Mouse (Mus musculus) cerebellum, adult 11-12 months (tissue): ENCODE results near the gene Pitpnc1.
A peak's percentile ranks its signal among the peaks of the same experiment; 100 is the strongest.
"Not testable (repeated sequence)": the region's sequence is repeated elsewhere in the genome, so short reads cannot be mapped to it uniquely, and the experiment has no call there.

Experiments used
- DNase-seq: peaks from one replicate; pipeline ENCODE4 v3.0.0; 2022

Pitpnc1 gene

GRCm38 (mm10) chr11:107470521-107471041, at the start of gene Pitpnc1:
Gene Pitpnc1, minus strand, starts transcription at chr11:107470699.
- peak; percentile 89 for DNase-seq

DNA sequence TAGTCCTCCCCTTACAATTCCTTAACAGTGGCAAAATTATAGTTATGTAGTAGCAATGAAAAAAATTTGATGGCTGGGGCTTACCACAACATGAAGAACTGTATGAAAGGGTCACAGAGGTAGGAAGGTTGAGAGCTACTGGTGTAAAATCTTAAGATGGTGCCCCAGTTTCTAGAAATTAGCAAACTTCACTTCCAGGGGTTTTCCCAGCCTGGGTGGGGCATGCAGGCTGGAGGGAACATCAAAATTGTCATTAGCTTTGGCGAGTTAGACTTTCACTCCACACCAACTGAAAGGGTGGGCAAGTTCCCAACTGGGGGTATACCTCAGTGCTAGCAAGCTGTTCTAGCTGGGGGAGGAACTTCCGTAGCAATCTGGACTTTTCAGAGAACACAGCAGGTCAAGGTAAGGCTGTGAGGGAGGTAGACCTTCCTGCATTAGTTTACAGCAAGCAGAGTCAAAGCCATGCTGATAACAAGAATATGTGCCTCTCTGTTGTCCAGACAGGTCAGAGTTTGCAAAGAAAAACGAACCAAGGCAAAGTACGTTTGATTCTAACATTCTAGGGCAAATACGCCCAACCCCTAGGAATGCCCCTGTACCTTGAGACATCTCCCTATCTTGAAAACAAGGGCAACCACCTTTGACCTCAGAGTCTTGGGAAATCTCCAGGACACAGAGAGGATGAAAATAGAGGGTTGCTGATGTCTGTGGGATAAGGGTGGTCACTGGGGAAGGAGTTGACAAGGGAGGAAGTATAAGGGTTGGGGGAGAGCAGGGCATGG, 48.3 kb upstream of the Pitpnc1 start:
- DNase-seq, result no peak

DNA sequence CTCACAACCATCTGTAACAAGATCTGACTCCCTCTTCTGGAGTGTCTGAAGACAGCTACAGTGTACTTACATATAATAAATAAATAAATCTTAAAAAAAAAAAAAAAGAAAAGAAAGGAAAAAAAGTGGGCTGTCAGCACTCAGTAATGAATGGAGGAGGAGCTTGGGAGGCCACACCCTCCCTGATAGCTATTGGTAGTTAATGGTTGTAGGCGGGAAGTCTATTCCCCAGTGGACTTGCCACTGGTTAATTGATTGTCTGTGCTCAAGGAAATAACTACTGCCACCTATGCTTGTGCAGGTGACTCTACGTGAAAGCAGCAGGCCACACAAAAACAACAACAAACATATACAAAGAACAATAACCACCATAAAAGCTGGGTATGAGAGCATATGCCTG, 45.9 kb upstream of the Pitpnc1 start:
- DNase-seq, result no peak

- DNase-seq, result no peak
Measured at GRCm38 (mm10) chr11:107513047-107513446, 42.5 kb upstream of the Pitpnc1 start.

DNA sequence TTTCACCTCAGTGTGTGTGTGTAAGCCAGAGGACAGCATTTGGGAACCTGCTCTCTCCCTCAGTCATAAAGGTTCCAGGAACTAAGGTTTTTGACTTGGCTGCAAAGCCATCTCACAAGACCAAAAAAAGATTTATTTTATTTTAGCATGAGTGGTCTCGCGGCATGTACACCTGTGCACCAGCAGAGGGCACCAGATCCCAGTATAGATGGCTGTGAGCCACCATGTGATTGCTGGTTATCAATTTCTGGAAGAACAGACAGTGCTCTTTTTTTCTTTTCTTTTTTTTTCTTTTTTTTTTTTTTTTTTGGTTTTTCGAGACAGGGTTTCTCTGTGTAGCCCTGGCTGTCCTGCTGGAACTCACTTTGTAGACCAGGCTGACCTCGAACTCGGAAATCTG, 41.5 kb upstream of the Pitpnc1 start:
- peak; percentile 22 for DNase-seq

DNA sequence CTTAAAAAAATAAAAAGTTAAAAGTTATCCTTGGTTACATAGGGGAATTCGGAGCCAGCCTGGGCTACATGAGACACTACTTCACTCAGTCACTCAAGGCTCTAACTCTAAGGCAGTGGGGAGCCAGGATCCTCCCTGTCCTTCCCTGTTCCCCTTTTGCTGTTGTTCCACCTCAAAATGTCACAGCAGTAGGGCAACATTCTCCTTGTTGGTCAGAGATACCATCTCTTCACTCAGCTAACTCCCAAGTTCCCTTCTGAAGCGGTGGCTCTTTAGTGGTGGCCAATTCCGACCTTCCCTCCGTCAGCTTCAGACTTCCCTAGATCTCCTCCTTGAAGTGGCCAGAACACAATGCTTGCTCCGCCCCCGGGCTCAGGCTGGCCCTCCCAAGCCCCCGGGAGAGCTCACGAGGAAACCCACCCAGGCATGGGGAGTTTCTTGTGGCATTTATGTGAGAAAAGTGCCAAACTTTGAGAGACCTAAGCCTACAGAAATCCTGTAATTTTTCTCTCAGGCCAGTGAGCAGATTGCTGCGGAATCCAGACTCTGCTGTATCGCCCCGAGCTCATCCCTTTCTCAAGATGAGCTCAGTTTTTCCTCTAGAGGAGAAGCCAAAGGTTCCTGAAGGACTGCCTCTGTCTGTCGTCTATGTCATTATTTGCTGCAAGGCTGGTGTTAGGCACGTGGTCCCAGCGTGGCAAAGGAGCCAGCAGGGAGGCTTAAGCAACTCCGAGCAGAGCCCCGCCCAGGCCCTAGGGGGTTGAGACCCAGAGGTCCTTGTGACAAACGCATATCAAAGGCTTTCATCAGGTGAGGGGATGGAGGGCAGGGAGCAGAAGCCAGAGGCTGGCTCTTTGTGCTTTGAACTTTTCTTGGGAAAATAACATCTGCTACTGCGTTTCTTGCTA, 40.1 kb upstream of the Pitpnc1 start:
- no peak for DNase-seq

DNA sequence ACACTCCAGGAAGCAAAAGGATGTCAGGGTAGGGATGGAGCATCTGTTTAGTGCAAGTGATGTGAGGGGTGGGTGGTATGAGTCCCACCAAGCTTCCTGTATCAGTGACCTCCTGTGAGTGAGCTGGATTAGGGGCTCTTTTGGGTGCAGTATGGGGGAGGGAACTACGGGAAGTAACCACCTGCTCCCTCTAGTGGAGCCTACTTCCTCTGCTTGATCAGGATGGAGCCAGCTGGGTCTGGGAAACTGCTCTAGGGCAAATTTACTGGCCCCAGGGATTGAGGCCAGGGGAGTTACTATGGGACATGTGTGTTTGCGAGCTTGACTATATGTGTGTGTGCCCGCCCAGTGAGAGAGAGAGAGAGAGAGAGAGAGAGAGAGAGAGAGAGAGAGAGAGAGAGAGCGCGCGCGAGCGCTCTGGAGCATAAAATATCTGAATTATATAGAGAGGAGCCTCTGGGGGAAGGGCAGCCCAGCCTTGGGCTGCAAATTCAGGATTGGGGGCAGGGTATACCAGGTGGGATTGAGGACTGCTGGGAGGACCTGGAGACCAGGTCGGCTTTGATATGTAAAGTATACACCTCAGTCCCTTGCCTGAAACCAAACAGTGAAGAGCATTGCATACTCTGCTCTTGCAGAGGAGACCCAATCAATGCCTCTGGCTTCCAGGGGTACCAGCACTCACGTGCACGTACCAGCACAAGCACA, 39.3 kb upstream of the Pitpnc1 start:
- DNase-seq, result no peak

- DNase-seq, result no peak
Measured at GRCm38 (mm10) chr11:107506260-107506659, 35.8 kb upstream of the Pitpnc1 start.

DNA sequence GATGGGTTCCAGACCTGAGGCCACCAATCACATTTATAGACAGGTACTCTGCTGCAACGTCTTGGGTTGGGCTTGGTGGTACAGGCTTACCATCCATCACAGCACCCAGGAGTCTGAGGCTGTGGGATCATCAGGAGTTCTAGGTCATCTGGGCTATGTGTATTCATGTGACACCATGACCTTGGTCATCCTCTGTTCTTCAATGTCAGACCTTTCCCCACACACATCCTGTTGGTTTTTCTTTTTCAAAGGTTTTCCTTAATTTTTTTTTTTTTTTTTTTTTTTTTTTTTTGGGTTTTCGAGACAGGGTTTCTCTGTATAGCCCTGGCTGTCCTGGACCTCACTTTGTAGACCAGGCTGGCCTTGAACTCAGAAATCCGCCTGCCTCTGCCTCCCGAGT, 33.9 kb upstream of the Pitpnc1 start:
- not testable (repeated sequence) for DNase-seq

DNA sequence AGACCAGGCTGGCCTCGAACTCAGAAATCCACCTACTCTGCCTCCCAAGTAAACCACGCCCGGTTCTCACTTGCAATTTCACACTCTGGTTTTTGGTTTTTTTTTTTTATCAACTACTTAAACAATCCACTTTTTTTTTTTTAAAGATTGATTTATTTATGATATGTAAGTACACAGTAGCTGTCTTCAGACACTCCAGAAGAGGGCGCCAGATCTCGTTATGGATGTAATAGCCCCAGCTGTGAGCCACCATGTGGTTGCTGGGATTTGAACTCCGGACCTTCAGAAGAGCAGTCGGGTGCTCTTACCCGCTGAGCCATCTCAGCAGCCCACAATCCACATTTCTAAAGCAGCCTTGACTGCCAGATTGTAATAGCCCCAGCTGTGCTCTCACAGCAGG, 32.3 kb upstream of the Pitpnc1 start:
- DNase-seq, result no peak

DNA sequence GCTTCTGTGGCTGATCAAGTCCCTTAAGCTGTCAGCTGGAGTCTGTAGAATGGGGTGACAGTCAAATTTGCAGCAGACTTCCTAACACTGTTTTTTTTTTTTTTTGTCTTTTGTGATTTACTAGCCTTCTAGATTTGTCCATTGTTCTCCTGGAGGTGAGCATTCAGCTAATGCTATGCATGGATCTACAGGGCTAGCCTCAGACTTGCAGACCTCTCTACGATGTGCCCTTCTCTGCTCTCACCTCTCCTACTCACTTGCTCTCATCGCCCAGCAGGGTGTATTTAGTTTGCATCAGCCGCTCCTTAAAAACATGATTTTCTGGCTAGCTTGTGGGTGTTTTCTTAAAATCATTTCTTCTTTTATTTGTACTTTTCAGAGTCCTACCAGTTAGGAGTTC, 13.8 kb upstream of the Pitpnc1 start:
- no peak for DNase-seq

GRCm38 (mm10) chr11:107479862-107480203, 9.3 kb upstream of the Pitpnc1 start:
- DNase-seq, result no peak

GRCm38 (mm10) chr11:107479053-107479861, 8.8 kb upstream of the Pitpnc1 start, which contains the start of gene Psmd12:
Gene Psmd12, plus strand, starts transcription at chr11:107479484.
- peak; percentile 93 for DNase-seq

- peak; percentile 52 for DNase-seq
Measured at GRCm38 (mm10) chr11:107473137-107473820, 2.8 kb upstream of the Pitpnc1 start.

DNA sequence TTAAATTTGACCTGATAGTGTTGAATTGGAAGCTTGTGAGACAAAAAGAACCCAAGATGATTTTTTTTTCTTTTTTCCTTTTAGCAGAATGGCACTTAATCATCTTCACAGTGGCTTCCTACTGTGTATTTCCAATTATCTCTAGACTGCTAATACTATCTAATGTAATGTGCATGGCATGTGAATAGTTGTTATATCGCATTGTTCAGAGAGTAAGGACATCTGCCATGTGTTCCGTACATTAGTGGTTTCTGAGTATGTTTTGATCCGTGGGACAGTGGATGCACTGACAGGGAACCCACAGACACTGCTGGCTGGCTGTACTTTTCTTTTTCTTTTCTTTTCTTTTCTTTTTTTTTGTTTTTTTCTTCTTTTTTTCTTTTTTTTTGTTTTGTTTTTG, 1.8 kb upstream of the Pitpnc1 start:
- no peak for DNase-seq

- DNase-seq, result no peak
Measured at GRCm38 (mm10) chr11:107471071-107471720, 697 bp upstream of the Pitpnc1 start.

- DNase-seq, result peak; percentile 72
Measured at GRCm38 (mm10) chr11:107469523-107470371, 752 bp downstream of the Pitpnc1 start.

- peak; percentile 76 for DNase-seq
Measured at GRCm38 (mm10) chr11:107469031-107469522, 1.4 kb downstream of the Pitpnc1 start.

DNA sequence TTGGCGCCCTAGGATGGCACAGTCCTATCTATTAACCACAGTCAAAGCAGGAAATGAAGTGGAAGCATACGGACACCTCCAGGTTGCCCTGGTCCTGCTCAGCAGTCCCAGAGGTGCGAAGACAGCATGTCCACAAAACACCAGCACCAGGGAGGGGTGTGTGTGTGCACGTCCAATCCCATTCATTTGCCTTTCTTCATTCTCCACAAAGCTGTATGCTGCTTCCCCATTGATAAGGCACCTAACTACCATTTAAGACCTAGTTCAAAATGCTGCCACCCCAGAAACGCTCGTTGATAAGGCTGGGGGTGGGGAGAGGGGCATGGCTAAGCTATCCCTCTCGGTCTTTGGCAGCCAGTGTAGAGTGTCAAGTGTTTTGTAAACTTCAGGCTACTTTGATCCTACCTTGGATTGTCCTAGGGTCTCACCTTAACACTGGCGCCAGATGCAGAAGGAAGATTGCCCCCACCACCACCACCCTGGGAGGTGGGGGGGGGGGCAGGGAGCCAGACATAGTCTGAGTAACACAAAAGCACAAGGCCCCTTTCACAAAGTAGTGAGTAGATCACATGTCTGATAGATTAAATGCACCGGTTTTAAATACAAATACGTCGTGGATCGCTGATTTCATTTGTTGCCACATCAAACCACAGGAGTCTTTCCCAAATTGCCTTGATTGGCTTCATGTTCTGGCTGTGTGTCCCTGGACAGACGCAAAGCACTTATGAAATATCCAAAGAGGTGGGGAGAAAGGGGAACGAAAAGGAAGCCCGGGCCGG, 2.1 kb downstream of the Pitpnc1 start:
- DNase-seq, result peak; percentile 34
